Mouse (Mus musculus): ENCODE data around the gene Atpif1. TPM values are rescaled to one million over a fixed set of nuclear protein-coding genes. Genes with fewer than 3 reads are reported as not detected.
"Not testable (repeated sequence)": the region's sequence is repeated elsewhere in the genome, so short reads cannot be mapped to it uniquely, and the experiment has no call there.

The Atpif1 gene
- total RNA-seq (2018; cell fraction: chromatin; rRNA removed): 100 to 1,000 TPM in 2 of 26 experiments, 10 to 100 TPM in 24; 20.4 to 119 (median 53.5) TPM
- 100 to 1,000 TPM; 377 to 989 (median 481) TPM for total RNA-seq (2018; cell fraction: cytosol; rRNA removed)
- total RNA-seq (2018; cell fraction: nucleus; rRNA removed): 100 to 1,000 TPM in 15 of 26 experiments, 10 to 100 TPM in 11; 59.3 to 224 (median 111) TPM
- polyA plus RNA-seq (2018): 516 to 719 TPM (median 630 TPM) in 3 replicates

GRCm38 (mm10) chr4:132532981-132533916 is at the start of gene Atpif1:
TSS of gene Atpif1 (minus strand) at chr4:132533659.
- H3K27ac ChIP-seq: peak within 1 kb of the TSS; percentile 64
- H3K36me3 ChIP-seq (ENCODE audit: inconsistent target): no peaks in the 10 kb centered on the region
- H3K79me2 ChIP-seq (ENCODE audit: inconsistent target): peaks cover 61% of the 10 kb centered on the region
- peak within 1 kb of the TSS; percentile 65 for H3K4me3 ChIP-seq (ENCODE audit: inconsistent target)
- under 1% methylated on average over 59 of the region's 63 CpGs for WGBS (ENCODE audit: missing documents)

GRCm38 (mm10) chr4:132574809-132575347 is 41.4 kb upstream of the Atpif1 start:
- H3K27ac ChIP-seq: no peak overlapping the region
- no peak overlapping the region for H3K4me3 ChIP-seq (ENCODE audit: inconsistent target)
- peaks cover 43% of the 10 kb centered on the region for H3K36me3 ChIP-seq (ENCODE audit: inconsistent target)
- H3K79me2 ChIP-seq (ENCODE audit: inconsistent target): peaks cover 100% of the 10 kb centered on the region
- WGBS (ENCODE audit: missing documents): 94% methylated on average over 1 of the region's 1 CpGs

DNA sequence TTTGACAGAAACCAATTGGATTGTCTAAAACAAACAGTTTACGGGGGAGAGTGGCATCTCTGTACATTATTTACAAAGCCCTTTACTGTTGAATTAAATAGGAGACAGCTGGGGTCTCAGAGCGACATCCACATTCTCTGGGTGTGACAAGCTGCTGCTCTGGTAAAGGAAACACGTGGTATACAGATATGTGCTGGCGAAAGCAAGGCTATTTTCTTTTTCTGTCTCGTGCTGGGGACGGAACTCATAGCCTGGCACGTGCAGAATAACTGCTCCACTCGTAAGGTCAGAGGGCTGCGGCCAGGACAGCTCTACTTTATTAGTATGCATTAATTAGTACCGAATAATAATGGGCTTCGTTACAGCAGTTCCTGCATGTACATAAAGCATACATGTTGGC is 39.9 kb upstream of the Atpif1 start:
- Histone ChIP-seq H3K27ac (peak overlapping the region; percentile 86), H3K4me3 (ENCODE audit: inconsistent target) (no peak overlapping the region), H3K36me3 (ENCODE audit: inconsistent target) (peaks cover 40% of the 10 kb centered on the region), H3K79me2 (ENCODE audit: inconsistent target) (peaks cover 100% of the 10 kb centered on the region)
- 14% methylated on average over 11 of the region's 11 CpGs for WGBS (ENCODE audit: missing documents)

DNA sequence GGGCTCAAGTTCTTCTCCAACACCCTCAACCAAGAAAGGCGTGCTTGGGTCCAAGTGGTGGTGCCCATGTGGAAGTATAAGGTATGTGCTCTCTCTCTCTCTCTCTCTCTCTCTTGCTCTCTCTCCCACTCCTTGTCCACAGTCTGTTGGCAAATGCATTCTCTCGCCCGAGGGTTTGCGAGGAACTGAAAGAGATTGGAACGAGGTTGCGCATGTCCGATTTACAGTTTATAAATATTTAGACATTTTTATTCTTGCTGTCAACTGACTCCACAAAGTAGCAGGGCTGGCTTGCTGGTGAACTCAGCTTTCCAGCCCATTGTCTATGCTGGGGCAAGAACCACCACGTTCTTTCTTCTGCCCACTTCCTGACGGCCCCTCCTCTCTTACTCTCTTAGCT is 37.7 kb upstream of the Atpif1 start:
- H3K79me2 ChIP-seq (ENCODE audit: inconsistent target): peaks cover 100% of the 10 kb centered on the region
- H3K36me3 ChIP-seq (ENCODE audit: inconsistent target): peaks cover 34% of the 10 kb centered on the region
- 43% methylated on average over 8 of the region's 9 CpGs for WGBS (ENCODE audit: missing documents)
- peak overlapping the region; percentile 86 for H3K27ac ChIP-seq
- no peak overlapping the region for H3K4me3 ChIP-seq (ENCODE audit: inconsistent target)

- Histone ChIP-seq H3K4me3 (ENCODE audit: inconsistent target) (no peak overlapping the region), H3K36me3 (ENCODE audit: inconsistent target) (peaks cover 24% of the 10 kb centered on the region), H3K27ac (no peak overlapping the region), H3K79me2 (ENCODE audit: inconsistent target) (peaks cover 100% of the 10 kb centered on the region)
- WGBS (ENCODE audit: missing documents): 98% methylated on average over 5 of the region's 5 CpGs
Measured at GRCm38 (mm10) chr4:132569115-132569514, 35.7 kb upstream of the Atpif1 start.

DNA sequence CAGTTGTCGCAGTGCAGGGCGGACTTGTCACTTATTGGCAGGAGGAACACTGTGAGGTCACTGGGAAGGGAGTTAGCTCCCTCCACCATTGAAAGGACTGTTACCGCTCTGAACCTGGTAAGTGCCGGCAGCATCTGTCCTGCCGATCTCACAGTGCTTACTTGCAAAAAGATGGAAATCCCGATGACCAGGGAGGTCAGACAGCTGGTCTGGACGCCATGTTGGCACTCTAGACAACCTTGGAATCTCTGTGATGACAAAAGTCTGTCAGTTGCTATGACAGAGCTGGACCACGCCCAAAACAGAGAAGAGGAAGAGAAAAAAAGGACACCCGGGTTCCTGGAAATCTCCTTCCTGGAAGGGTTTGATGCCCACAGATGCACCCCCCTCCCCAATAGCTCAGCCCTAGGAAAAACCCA is 33.9 kb upstream of the Atpif1 start:
- WGBS (ENCODE audit: missing documents): 59% methylated on average over 9 of the region's 9 CpGs

GRCm38 (mm10) chr4:132565089-132565747 is 31.8 kb upstream of the Atpif1 start:
- 81% methylated on average over 10 of the region's 12 CpGs for WGBS (ENCODE audit: missing documents)
- H3K4me3 ChIP-seq (ENCODE audit: inconsistent target): peak overlapping the region; percentile 87

More for the DNA sequence above, 33.9 kb upstream of the Atpif1 start:
- H3K79me2 ChIP-seq (ENCODE audit: inconsistent target): peaks cover 100% of the 10 kb centered on the region
- peaks cover 24% of the 10 kb centered on the region for H3K36me3 ChIP-seq (ENCODE audit: inconsistent target)
- peak overlapping the region; percentile 46 for H3K27ac ChIP-seq
- peak overlapping the region; percentile 87; the same call in 1 of the 2 replicates for H3K4me3 ChIP-seq (ENCODE audit: inconsistent target)

GRCm38 (mm10) chr4:132563965-132564364 is 30.5 kb upstream of the Atpif1 start, which contains the start of gene Ptafr:
TSS of gene Ptafr (plus strand) at chr4:132564067.
- H3K4me3 ChIP-seq (ENCODE audit: inconsistent target): peak within 1 kb of the TSS; percentile 87
- H3K79me2 ChIP-seq (ENCODE audit: inconsistent target): peaks cover 77% of the 10 kb centered on the region
- WGBS (ENCODE audit: missing documents): 2% methylated on average over 4 of the region's 4 CpGs
- peak within 1 kb of the TSS; percentile 97 for H3K27ac ChIP-seq
- peaks cover 17% of the 10 kb centered on the region for H3K36me3 ChIP-seq (ENCODE audit: inconsistent target)

More at GRCm38 (mm10) chr4:132565089-132565747, 31.8 kb upstream of the Atpif1 start:
- Histone ChIP-seq H3K27ac (peak overlapping the region; percentile 97), H3K79me2 (ENCODE audit: inconsistent target) (peaks cover 89% of the 10 kb centered on the region), H3K36me3 (ENCODE audit: inconsistent target) (peaks cover 24% of the 10 kb centered on the region)

- Histone ChIP-seq H3K79me2 (ENCODE audit: inconsistent target) (peaks cover 70% of the 10 kb centered on the region), H3K4me3 (ENCODE audit: inconsistent target) (peak overlapping the region; percentile 87), H3K36me3 (ENCODE audit: inconsistent target) (peaks cover 10% of the 10 kb centered on the region), H3K27ac (peak overlapping the region; percentile 97)
- WGBS (ENCODE audit: missing documents): 8% methylated on average over 3 of the region's 3 CpGs
Measured at GRCm38 (mm10) chr4:132563261-132563660, 29.8 kb upstream of the Atpif1 start.

GRCm38 (mm10) chr4:132555550-132555949 is 22.1 kb upstream of the Atpif1 start:
- 83% methylated on average over 6 of the region's 7 CpGs for WGBS (ENCODE audit: missing documents)
- H3K4me3 ChIP-seq (ENCODE audit: inconsistent target); H3K79me2 ChIP-seq (ENCODE audit: inconsistent target): not testable (repeated sequence)
- H3K36me3 ChIP-seq (ENCODE audit: inconsistent target): peaks cover 33% of the 10 kb centered on the region
- H3K27ac ChIP-seq: peak overlapping the region; percentile 59

GRCm38 (mm10) chr4:132554653-132555052 is 21.2 kb upstream of the Atpif1 start:
- Histone ChIP-seq H3K36me3 (ENCODE audit: inconsistent target) (peaks cover 41% of the 10 kb centered on the region), H3K79me2 (ENCODE audit: inconsistent target) (no peaks in the 10 kb centered on the region), H3K4me3 (ENCODE audit: inconsistent target) (no peak overlapping the region), H3K27ac (peak overlapping the region; percentile 59)
- 47% methylated on average over 8 of the region's 8 CpGs for WGBS (ENCODE audit: missing documents)

- 90% methylated on average over 5 of the region's 5 CpGs for WGBS (ENCODE audit: missing documents)
- H3K27ac ChIP-seq: peak overlapping the region; percentile 59; the same call in 1 of the 2 replicates
- H3K4me3 ChIP-seq (ENCODE audit: inconsistent target): no peak overlapping the region
- peaks cover 3% of the 10 kb centered on the region; the same call in 1 of the 2 replicates for H3K79me2 ChIP-seq (ENCODE audit: inconsistent target)
- peaks cover 45% of the 10 kb centered on the region for H3K36me3 ChIP-seq (ENCODE audit: inconsistent target)
Measured at GRCm38 (mm10) chr4:132554221-132554620, 20.8 kb upstream of the Atpif1 start.

GRCm38 (mm10) chr4:132545851-132546250 is 12.4 kb upstream of the Atpif1 start:
- Histone ChIP-seq H3K27ac (no peak overlapping the region), H3K36me3 (ENCODE audit: inconsistent target) (peaks cover 77% of the 10 kb centered on the region), H3K79me2 (ENCODE audit: inconsistent target) (peaks cover 67% of the 10 kb centered on the region), H3K4me3 (ENCODE audit: inconsistent target) (no peak overlapping the region)
- 34% methylated on average over 8 of the region's 8 CpGs for WGBS (ENCODE audit: missing documents)

DNA sequence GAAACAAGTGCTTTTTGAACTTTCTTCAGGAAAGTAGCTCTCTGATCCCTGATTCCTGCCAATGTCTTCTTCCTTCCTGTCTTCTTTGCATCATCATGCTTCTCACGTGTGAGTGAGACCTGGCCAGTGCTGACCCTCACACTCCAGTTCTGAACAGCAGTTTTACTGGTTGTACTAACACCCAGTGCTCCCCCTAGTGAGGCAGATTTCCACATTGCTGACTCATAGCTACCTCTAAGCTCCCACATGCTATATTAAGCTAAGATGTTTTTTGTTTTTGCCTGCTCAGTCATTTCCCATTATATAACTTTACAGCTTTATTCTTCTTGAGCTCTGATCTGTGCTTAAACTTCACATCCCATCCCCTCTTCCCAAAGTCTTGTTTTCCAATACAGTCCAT is 9.3 kb upstream of the Atpif1 start:
- H3K79me2 ChIP-seq (ENCODE audit: inconsistent target): peaks cover 85% of the 10 kb centered on the region
- no peak overlapping the region for H3K4me3 ChIP-seq (ENCODE audit: inconsistent target)
- 0 out of 2 replicates have a peak overlapping the region, but pooled peaks have one; percentile 15 for H3K27ac ChIP-seq
- peaks cover 58% of the 10 kb centered on the region for H3K36me3 ChIP-seq (ENCODE audit: inconsistent target)
- WGBS (ENCODE audit: missing documents): 13% methylated on average over 1 of the region's 1 CpGs
